Mouse (Mus musculus) brain, adult 10 weeks (tissue): Measurements from ENCODE around the gene Meltf. TPM values are rescaled to one million over a fixed set of nuclear protein-coding genes. Genes with fewer than 3 reads are reported as not detected.

ENCODE experiments used
- polyA plus RNA-seq: library from polyadenylated mRNA; stranded (reverse); fragments of 350-450 nt; fragmentation: Illumina TruSeq; extraction: RNeasy Lipid Tissue Mini Kit (QIAGEN cat#74804); gene quantifications from one replicate; pipeline ENCODE4 v1.2.3, GENCODE M21; 2015; ENCODE audit warnings: low read depth, low replicate concordance

Gene Meltf
- polyA plus RNA-seq = 0.58 TPM

DNA sequence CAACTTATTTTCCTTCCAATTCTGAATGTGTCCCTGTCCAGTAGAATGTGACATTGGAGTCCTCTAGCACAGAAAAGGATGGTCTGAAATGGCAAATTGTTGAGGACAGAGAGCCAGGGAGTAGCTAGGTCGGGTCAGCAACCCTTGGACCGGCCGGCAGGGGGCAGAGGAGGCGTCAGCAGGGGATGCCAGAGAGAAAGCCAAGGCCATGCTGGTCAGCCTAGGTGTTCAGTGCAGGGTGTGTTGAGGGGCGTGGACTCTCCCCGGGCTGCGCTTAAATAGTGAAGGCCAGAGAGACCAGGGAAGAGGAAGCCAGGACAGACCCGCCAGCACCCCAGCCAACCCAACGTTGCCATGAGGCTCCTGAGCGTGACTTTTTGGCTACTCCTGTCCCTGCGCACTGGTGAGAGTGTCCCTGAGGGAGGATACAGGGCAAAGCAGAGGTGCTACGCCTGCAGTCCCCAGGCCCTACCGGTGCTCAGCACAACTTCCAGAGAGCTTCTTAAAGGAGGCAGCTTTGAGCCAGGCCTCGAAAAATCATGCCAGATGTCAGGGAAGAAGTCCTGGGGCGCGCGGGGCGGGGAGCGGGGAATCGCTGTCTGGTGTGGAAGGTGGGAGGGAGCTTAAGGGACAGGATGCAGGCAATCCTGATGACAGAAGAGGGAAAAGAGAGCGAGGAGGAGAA is at the start of gene Meltf:
Gene Meltf, plus strand, starts transcription at position 238 of the 685 bp plus-strand sequence.

DNA sequence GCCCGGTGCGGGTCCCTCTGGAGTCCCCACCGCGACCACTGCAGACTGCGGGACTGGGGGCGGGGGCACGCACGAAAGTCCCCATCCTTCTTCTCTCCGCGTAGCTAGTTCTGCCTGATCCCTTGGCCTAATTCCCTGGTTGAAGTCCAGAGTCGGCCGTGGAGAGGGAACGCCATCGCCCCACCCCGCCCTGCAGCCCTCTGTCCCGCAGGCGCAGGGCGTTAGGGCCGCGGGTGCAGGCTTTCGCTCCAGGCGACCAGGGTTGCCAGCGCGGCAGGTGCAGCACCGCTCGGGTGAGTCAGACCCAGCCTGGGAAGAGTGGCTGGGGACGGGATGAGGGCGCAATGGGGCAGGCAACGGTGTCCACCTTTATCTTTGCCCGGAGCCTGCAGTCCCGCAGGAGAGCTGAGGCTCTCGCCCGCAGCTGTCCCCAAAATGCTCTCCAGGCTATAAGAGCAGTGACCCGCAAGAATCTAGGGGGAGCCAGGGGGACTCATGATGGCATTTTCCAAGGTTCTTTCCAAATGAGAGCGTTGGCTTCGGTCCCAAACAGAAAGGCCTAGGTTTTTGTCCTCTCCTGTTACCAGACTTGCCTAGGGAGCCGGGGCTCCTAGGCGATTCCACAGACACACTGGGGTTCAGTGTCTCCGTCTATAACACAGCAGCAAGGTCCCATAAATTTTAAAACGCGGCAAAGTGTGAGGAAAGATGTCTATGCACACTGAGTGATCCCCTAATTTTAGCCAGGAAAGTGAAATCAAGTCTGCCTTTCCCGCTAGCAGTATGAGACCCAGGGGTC is 55.3 kb downstream of the Meltf start, which contains the start of gene Pigz:
Gene Pigz, plus strand, starts transcription at position 101 of the 799 bp plus-strand sequence.

DNA sequence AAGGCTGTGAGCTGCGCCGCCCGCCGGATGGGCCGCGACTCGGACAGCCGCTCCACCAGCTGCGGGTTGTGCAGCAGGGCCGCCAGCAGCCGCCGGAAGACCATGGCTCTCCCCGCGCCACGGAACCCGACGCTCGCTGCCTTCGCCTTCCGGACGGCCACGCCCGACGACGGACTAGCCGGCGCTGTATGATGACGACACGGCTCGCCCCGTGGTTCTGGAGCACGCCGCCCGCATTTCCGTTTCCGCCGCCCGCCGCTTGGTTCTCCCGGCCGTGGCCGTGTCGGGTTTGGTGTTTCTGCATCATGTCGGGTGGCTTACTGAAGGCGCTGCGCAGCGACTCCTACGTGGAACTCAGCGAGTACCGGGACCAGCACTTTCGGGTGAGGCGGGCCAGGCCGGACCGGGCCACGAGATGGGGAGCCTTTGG is 69.8 kb downstream of the Meltf start, which contains the start of the genes 0610012G03Rik and Ncbp2:
Gene 0610012G03Rik, minus strand, starts transcription at position 150 of the 430 bp plus-strand sequence.
Gene Ncbp2, plus strand, starts transcription at position 169 of the 430 bp plus-strand sequence.

Other genes with a start within 250 kb of the Meltf start
- 117 TPM for gene Dlg1, start 215.4 kb upstream of the Meltf start, polyA plus RNA-seq
- 20.3 TPM for gene Pigz, start 55.0 kb downstream of the Meltf start, polyA plus RNA-seq
- 48.2 TPM for gene 0610012G03Rik, start 69.7 kb downstream of the Meltf start, polyA plus RNA-seq
- 63.4 TPM for gene Ncbp2, start 69.7 kb downstream of the Meltf start, polyA plus RNA-seq
- gene Senp5, start 124.5 kb downstream of the Meltf start, polyA plus RNA-seq = 31.2 TPM
- gene Pak2, start 200.5 kb downstream of the Meltf start, polyA plus RNA-seq = 21.2 TPM
- 36.6 TPM for gene Pigx, start 220.9 kb downstream of the Meltf start, polyA plus RNA-seq
- 96.5 TPM for gene Cep19, start 221.0 kb downstream of the Meltf start, polyA plus RNA-seq